Mouse (Mus musculus): ENCODE measurements around the gene Rpl18. TPM values are rescaled to one million over a fixed set of nuclear protein-coding genes. Genes with fewer than 3 reads are reported as not detected.
A peak's percentile ranks its signal among the peaks of the same experiment; 100 is the strongest.

Gene Rpl18
- polyA plus RNA-seq, 1 experiment from 2014 or later, result 807 TPM

DNA sequence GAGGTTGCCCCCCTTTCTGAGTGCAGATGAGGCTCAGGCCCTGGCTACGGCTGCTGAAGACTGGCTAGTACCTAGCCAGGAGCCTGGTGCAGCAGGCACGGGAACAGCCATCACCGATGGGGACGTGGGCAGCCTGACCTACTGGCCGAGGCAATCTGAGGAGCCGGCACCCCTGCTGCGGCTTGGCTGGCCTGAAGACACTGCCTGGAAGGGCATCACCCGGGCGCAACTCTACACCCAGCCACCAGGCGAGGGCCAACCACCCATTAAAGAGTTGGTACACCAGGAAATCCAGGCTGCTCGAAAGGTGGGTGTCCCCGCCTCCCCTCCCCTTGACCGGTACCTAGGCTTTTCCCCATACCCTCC lies 7.1 kb downstream of the Rpl18 start:
- ChIA-PET CTCF (interaction anchor here (0.9 kb wide), 1 partner anchor 79 kb away, joined by 3 read pairs; no protein-coding TSS in a partner anchor), POLR2A (no interaction called here)
- DNase-seq (ENCODE audit: low read depth, low spot score) (no peak), ATAC-seq (no peak)
- no peak for TF ChIP-seq CTCF (IDR thresholded peaks at IDR 0.05)
- in situ Hi-C loops (cut with MboI; ENCODE audit: low pct_unique_long_range_greater_than_20kb), result loop anchor here (25.0 kb wide), 1 partner anchor 860 kb away; the partner anchor contains the start of genes Pnkp and Ptov1
- no peaks in the 10 kb centered on the region for H3K27me3 ChIP-seq

DNA sequence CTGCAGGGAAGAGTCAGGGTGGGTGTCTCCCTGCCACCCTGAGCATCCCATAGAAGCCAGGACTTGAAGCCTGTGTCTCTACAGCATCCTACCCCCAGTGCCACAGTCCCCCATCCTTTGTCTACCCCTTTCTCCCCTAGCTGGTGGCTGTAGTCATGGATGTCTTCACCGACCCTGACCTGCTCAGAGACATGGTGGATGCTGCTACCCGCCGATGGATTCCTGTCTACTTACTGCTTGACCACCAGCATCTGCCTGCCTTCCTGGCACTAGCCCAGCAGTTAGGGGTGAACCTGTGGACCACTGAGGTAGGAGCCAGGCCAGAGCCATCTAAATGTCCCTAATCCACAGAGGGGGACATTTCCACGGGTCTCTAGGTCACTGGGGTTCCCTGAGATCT lies 8.0 kb downstream of the Rpl18 start:
- ATAC-seq (no peak), DNase-seq (ENCODE audit: low read depth, low spot score) (no peak)
- POLR2A ChIA-PET, result no interaction called here
- H3K27me3 ChIP-seq, result no peaks in the 10 kb centered on the region
- in situ Hi-C loops (cut with MboI; ENCODE audit: low pct_unique_long_range_greater_than_20kb), result loop anchor here (25.0 kb wide), 1 partner anchor 861 kb away; the partner anchor contains the start of genes Pnkp and Ptov1
- no peak for TF ChIP-seq CTCF (IDR thresholded peaks at IDR 0.05)
- CTCF ChIA-PET, result interaction anchor here (0.9 kb wide), 1 partner anchor 78 kb away, joined by 3 read pairs; no protein-coding TSS in a partner anchor

DNA sequence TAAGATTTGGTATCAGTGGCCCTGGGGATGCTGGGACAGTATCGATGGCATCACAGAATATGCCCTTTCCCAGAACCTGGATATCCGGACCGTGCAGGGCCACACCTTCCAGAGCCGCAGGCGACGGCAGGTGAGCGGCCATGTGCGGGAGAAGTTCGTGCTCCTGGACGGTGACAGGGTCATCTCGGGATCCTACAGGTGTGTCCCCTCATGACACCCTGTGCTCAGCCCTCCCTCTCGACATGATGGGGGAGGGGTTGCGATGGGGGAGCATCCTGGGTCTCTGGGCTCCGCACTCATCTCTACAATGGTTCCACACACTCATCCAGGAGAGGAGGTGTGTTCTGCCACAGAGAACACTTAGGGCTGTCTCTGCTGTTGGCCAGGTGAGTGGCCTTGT lies 8.5 kb downstream of the Rpl18 start:
- in situ Hi-C loops (cut with MboI; ENCODE audit: low pct_unique_long_range_greater_than_20kb), result loop anchor here (25.0 kb wide), 1 partner anchor 861 kb away; the partner anchor contains the start of genes Pnkp and Ptov1
- POLR2A ChIA-PET, result no interaction called here
- DNase-seq (ENCODE audit: low read depth, low spot score), result no peak
- CTCF ChIA-PET, result no interaction called here
- no peak for TF ChIP-seq CTCF (IDR thresholded peaks at IDR 0.05)
- ATAC-seq, result no peak
- no peaks in the 10 kb centered on the region for H3K27me3 ChIP-seq

DNA sequence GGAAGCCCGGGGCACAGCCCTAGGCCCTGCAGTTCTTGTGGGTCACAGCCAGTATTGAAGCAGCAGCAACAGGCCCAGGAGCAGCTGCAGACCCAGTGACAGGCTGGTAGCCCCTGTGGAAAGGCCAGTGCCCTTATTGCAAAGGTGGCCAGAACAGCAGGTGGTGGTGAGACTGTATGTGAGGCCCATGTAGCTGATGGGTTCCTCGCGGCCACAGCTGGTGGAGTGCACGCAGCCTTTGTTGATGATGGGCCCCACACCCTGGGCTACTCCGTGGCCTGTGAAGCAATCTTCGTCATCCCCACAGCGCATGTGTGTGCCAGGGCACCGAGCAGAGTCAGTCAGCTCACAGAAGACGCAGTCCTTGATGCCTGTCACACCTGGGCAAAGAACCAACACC lies 9.9 kb downstream of the Rpl18 start:
- no peak for DNase-seq (ENCODE audit: low read depth, low spot score)
- POLR2A ChIA-PET, result interaction anchor here (0.7 kb wide), 1 partner anchor 86 kb away, joined by 4 read pairs; no protein-coding TSS in a partner anchor
- in situ Hi-C loops (cut with MboI; ENCODE audit: low pct_unique_long_range_greater_than_20kb), result no loop called here
- H3K27me3 ChIP-seq, result no peaks in the 10 kb centered on the region
- CTCF ChIA-PET, result no interaction called here
- ATAC-seq, result no peak
- TF ChIP-seq CTCF (IDR thresholded peaks at IDR 0.05), result no peak

DNA sequence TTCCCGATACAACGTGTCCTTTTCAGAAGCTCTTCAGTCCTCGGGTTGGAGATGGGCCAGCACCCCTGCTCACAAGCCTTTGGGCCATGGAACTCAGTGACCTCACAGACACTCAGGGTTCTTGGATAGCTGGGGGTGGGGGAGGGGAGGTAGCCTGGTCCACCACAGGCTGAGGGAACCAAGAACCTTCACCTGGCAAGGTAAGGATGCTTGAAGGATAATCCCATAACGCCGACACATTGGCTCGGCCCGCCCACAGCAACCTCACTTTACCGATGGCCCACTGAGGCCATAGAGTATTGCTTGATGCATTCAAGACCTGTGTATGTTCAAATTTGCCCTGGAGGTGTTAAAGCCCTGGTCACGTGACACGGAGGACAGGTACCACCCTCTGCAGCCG lies 10.5 kb downstream of the Rpl18 start, which contains the start of gene Spaca4:
Spaca4 (minus strand) TSS at position 101 of the 400 bp plus-strand sequence.
- CTCF ChIA-PET, result no interaction called here
- POLR2A ChIA-PET, result interaction anchor here (0.7 to 1.9 kb wide), 2 partner anchors 8 to 86 kb away, joined by 4 to 7 read pairs; partner anchors contain the start of gene Sphk2
- DNase-seq (ENCODE audit: low read depth, low spot score) (no peak), ATAC-seq (no peak)
- TF ChIP-seq CTCF (IDR thresholded peaks at IDR 0.05), result no peak
- no peaks in the 10 kb centered on the region for H3K27me3 ChIP-seq
- in situ Hi-C loops (cut with MboI; ENCODE audit: low pct_unique_long_range_greater_than_20kb), result no loop called here

DNA sequence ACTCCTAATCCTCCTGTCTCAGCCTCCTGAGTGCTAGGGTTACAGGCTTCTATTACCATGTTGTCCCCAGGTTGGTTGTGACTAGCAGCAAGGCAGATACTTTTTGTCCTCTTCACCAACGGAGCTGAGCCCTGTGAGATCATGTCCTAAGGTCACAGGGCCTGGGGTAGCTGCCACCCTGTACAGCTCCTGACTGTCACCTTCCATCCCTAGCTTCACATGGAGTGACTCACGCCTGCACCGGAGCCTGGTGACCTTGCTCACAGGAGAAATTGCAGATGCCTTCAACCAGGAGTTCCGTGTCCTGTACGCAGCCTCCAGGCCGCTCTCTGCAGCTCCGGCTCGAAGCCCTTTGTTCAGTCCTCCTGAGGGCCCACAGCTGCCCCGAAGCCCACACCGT lies 11.2 kb downstream of the Rpl18 start:
- no peak for TF ChIP-seq CTCF (IDR thresholded peaks at IDR 0.05)
- in situ Hi-C loops (cut with MboI; ENCODE audit: low pct_unique_long_range_greater_than_20kb), result no loop called here
- ChIA-PET POLR2A (interaction anchor here (1.9 kb wide), 1 partner anchor 9 kb away, joined by 7 read pairs; the partner anchor contains the start of gene Sphk2), CTCF (no interaction called here)
- no peak for ATAC-seq
- no peaks in the 10 kb centered on the region for H3K27me3 ChIP-seq
- DNase-seq (ENCODE audit: low read depth, low spot score), result no peak

DNA sequence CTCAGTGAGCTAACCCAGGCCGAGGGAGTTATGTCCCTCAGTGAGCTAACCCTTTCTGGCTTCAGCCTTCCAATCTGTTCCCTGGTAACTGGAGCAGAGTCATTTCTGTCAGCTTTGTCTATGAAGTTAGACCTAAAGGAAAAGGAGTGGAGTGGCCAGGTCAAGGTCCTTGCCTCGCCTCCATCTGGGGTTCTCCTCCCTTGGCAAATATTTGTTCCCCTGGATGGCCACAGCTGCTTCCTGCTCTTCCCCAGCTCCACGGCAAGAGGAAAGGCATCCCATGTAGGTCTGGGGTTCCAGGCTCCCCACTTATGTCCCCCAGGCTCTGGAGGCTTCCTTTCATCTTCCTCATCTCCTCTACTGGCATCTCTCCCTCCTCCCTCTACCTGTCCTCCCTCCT lies 12.4 kb downstream of the Rpl18 start:
- ChIA-PET CTCF (interaction anchor here (3.0 kb wide), 1 partner anchor 74 kb away, joined by 11 read pairs; no protein-coding TSS in a partner anchor), POLR2A (interaction anchor here (1.9 kb wide), 1 partner anchor 10 kb away, joined by 7 read pairs; the partner anchor contains the start of gene Sphk2)
- DNase-seq (ENCODE audit: low read depth, low spot score), result no peak
- no peak for ATAC-seq
- no peak for TF ChIP-seq CTCF (IDR thresholded peaks at IDR 0.05)
- in situ Hi-C loops (cut with MboI; ENCODE audit: low pct_unique_long_range_greater_than_20kb), result no loop called here
- H3K27me3 ChIP-seq, result no peaks in the 10 kb centered on the region

DNA sequence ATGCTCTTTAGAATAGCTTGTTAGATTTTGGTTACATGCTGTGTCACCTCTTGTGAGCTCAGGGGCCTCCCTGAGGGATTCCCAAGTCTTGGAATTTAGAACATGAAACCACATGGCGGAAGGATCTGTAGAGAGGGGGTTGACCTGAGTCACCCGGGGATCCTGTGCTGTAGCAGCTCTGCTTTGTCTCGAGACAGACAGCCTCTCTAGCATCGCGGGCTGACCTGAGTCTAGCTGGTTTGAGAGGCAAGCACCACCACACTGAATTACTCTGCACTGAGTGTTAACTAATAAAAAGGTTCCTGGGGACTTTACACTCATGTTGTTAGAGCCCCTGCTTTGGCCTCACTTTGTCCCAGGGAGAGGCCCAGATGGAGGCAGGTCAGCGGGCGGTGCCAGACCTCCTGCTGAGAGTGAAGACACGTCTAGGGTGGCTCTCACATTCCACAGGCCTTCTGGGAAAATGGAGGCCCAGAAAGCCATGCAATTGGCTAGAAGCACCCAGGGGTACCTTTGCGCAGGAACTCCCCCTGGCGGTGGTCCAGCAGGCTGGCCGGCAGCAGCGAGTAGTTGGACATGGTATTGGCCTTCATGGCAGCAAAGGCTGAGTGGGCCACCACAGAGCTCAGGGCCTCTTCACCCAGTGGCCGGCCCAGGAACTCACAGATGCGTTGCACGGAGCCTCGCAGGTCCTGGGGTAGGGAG lies 15.6 kb downstream of the Rpl18 start:
- no peak for DNase-seq (ENCODE audit: low read depth, low spot score)
- in situ Hi-C loops (cut with MboI; ENCODE audit: low pct_unique_long_range_greater_than_20kb), result loop anchor here (5.0 kb wide), 1 partner anchor 281 kb away; no protein-coding TSS in a partner anchor
- peak; percentile 51 for ATAC-seq
- ChIA-PET CTCF (interaction anchor here (0.9 kb wide), 1 partner anchor 11 kb away, joined by 3 read pairs; no protein-coding TSS in a partner anchor), POLR2A (no interaction called here)
- H3K27me3 ChIP-seq, result no peaks in the 10 kb centered on the region
- no peak for TF ChIP-seq CTCF (IDR thresholded peaks at IDR 0.05)

DNA sequence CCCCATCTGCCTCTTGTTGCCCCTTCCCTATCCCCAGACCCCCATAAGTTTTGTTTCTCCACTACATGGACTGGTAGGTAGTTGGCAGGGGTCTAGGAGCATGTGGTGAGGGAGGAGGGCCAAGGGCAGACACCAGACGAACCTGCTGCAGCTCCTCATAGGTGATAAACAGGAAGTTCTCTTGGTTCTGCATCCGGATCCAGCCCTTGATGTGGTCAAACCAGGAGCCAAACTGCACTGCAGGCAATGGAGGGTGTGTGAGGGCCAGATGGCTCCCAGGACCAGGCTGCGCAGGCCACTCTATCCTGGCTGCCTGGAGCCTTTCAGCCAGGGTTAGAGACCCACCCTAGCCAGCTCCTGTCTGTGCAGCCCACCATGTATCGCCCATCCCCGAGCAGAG lies 18.2 kb downstream of the Rpl18 start:
- CTCF ChIA-PET, result no interaction called here
- in situ Hi-C loops (cut with MboI; ENCODE audit: low pct_unique_long_range_greater_than_20kb), result loop anchor here (5.0 kb wide), 1 partner anchor 279 kb away; no protein-coding TSS in a partner anchor
- no peak for DNase-seq (ENCODE audit: low read depth, low spot score)
- no peak for TF ChIP-seq CTCF (IDR thresholded peaks at IDR 0.05)
- POLR2A ChIA-PET, result no interaction called here
- ATAC-seq, result no peak
- no peaks in the 10 kb centered on the region for H3K27me3 ChIP-seq

DNA sequence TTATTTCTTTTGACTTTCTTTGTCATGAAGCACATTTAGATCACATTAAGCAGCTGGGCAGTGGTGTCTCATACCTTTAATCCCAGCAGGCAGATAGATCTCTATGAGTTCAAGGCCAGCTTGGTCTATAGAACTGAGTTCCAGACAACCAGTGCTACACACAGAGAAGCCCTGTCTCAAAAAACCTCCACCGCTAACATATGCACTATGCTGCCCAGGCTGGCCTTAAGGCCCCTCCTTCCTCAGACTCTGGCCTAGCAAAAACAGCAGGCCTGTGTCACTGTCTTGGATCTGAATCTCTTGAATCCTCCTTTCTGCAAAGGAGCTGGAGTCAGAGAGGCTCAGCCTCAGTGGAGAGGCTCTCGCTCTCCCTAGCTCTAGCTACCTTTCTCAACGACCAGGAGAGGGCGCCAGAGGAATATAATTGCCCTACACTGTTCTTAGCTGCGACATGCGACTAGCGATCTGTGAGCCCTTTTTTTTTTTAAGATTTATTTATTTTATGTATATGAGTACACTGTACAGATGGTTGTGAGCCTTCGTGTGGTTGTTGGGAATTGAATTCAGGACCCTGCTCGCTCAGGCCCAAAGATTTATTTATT lies 24.0 kb downstream of the Rpl18 start:
- DNase-seq (ENCODE audit: low read depth, low spot score) (no peak), ATAC-seq (no peak)
- in situ Hi-C loops (cut with MboI; ENCODE audit: low pct_unique_long_range_greater_than_20kb), result loop anchor here (5.0 kb wide), 2 partner anchors 63 to 188 kb away; no protein-coding TSS in a partner anchor
- no peaks in the 10 kb centered on the region for H3K27me3 ChIP-seq
- TF ChIP-seq CTCF (IDR thresholded peaks at IDR 0.05), result peak; percentile 63
- CTCF ChIA-PET, result interaction anchor here (0.9 to 1.8 kb wide), 11 partner anchors 10 to 194 kb away, joined by 3 to 28 read pairs (median 4); partner anchors contain the start of genes Cyth2, Kdelr1, Lmtk3 and Sphk2
- POLR2A ChIA-PET, result no interaction called here
